Mouse (Mus musculus) cerebellum, adult 9-11 months (tissue): ENCODE measurements at regions not wholly inside any gene's neighbourhood (a gene's known extent, or its start where the extent isn't known, plus 50 kb on each side); places are given as distances from the start of the nearest gene placed in this dataset.

Experiments used
- DNase-seq: peaks from one replicate; pipeline ENCODE4 v3.0.0; 2022

DNA sequence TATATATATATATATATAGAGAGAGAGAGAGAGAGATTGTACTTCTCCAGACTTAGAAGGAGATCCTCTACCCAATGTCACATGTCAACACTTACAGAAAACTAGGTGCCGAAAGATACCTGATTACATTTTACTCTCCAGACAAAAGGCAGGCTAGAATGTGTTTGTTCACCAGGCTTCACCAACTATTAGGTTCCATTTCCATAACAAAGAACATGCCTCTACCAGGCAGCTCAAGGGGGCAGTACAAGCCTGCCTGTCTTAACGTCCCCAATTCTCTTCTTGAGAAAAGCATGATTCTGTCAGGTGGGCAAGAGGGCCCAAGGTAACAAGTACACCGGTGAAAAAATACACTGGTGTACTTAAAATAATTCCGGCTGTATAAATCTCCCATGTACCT, 72.8 kb upstream of the Med14 start:
- no peak for DNase-seq

DNA sequence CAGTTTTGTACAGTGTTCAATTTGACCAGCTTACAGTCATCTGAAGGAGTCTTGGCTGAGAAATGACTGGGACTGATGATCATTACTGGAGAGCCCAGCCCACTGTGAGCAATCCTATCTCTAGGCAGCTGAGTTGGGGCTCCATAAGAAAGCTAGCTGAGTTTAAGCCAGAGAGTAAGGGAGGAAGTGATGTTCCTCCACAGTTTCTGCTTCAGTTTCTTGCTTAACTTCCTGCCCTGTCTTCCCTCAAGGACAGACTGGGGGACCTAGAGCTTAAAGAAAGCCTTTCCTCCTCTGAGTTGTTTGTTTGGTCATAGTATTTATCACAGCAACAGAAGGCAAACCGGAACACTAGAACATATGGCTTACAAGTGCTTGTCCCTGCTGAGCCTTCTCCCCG, 70.8 kb upstream of the Med14 start:
- DNase-seq, result no peak

- no peak for DNase-seq
Observed at GRCm38 (mm10) chrX:12829165-12829564, 67.3 kb upstream of the Med14 start.

DNA sequence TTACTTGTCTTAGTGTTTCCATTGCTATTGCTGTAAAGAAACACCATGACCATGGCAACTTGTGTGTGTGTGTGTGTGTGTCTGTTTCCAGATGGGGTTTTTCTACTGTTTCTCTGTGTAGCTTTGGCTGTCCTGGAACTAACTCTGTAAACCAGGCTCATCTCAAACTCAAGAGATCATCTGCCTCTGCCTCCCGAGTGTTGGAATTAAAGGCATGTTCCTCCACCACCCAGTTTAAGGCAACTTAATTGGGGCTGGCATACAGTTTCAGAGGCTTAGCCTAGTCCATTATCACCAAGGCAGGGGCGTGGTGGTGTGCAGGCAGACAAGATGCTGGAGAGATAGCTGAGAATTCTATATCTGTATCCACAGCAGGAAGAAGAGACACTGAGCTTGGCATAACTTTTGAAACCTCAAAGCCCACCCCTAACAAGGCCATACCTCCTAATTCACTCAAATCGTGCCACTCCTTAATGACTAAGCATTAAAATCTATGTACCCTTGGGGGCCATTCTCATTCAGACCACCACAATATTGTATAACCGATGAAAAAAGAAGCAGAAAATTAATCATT, 65.5 kb upstream of the Med14 start:
- DNase-seq, result no peak

GRCm38 (mm10) chrX:12826646-12827045, 64.8 kb upstream of the Med14 start:
- no peak for DNase-seq

DNA sequence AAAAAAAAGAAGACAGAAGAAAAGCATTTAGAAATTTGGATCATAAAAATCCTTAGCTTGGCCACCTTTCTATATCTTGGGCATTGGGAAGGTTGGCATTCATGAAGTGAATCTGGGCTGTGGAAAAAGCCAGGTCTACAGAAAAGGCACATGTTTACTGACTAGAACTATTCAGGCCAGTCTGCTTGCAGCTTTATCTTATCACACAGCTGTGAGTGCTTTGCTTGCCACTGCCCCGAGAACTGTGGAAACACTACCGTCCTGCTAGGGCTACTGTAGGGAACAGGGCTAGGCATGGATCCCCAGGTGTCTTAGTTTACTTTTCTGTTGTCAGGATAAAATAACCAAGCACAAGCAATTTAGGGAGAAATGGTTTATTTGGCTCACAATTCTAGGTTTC, 63.4 kb upstream of the Med14 start:
- DNase-seq, result no peak

GRCm38 (mm10) chrX:12824497-12824896, 62.6 kb upstream of the Med14 start:
- DNase-seq, result no peak

GRCm38 (mm10) chrX:12822777-12823176, 60.9 kb upstream of the Med14 start:
- no peak for DNase-seq

- no peak for DNase-seq
Observed at GRCm38 (mm10) chrX:12813083-12813660, 51.3 kb upstream of the Med14 start.
